Mouse (Mus musculus) kidney, embryonic 16.5 days (tissue): ENCODE results near the gene Gm20708. TPM values are rescaled to one million over a fixed set of nuclear protein-coding genes. Genes with fewer than 3 reads are reported as not detected.

Experiments
- ATAC-seq: fragments of 200-750 bp; cut with Nextera tagmentation; 2 replicates; pipeline ENCODE4 v1.8.0; 2017; ENCODE audit warnings: moderate TSS enrichment; ENCODE audit not compliant: low FRiP score, low TSS enrichment
- H3K27ac ChIP-seq: fragments of 300-500 bp; sonication (generic); 2 replicates; pipeline ENCODE4 v1.5.1; 2014; ENCODE audit warnings: low read length
- H3K27me3 ChIP-seq: fragments of 300-500 bp; sonication (generic); 2 replicates; pipeline ENCODE4 v1.6.1; 2014; ENCODE audit warnings: low read length, control low read depth, mixed read lengths; ENCODE audit not compliant: insufficient read depth
- H3K36me3 ChIP-seq: fragments of 300-500 bp; sonication (generic); 2 replicates; pipeline ENCODE4 v1.6.1; 2014; ENCODE audit warnings: low read length, control low read depth, mixed read lengths; ENCODE audit not compliant: insufficient read depth
- H3K4me1 ChIP-seq: fragments of 300-500 bp; sonication (generic); 2 replicates; pipeline ENCODE4 v1.6.1; 2014; ENCODE audit warnings: low read length, control low read depth, mixed read lengths; ENCODE audit not compliant: insufficient read depth
- H3K4me2 ChIP-seq: fragments of 300-500 bp; sonication (generic); replicated peaks from 2 replicates; pipeline ENCODE4 v1.6.1; 2014; ENCODE audit warnings: low read depth, low read length
- H3K4me3 ChIP-seq: fragments of 300-500 bp; sonication (generic); 2 replicates; pipeline ENCODE4 v1.5.1; 2014; ENCODE audit warnings: mild to moderate bottlenecking, low read length
- H3K9ac ChIP-seq: fragments of 300-500 bp; sonication (generic); replicated peaks from 2 replicates; pipeline ENCODE4 v1.6.1; 2014; ENCODE audit warnings: low read length
- H3K9me3 ChIP-seq: fragments of 300-500 bp; sonication (generic); 2 replicates; pipeline ENCODE4 v1.6.1; 2016; ENCODE audit warnings: low read length, control low read depth
- WGBS: fragments of 180-500 bp; shearing (Covaris S2); extraction: QIAGEN DNeasy Blood & Tissue Kit; methylation state at CpG from one replicate; pipeline ENCODE4 v1.1.7; 2014; 5-methylcytosine and 5-hydroxymethylcytosine counted together
- polyA plus RNA-seq: library from polyadenylated mRNA; unstranded; fragments of >200 nt; fragmentation: Nextera tagmentation; extraction: Ambion mirVana; gene quantifications from 2 replicates; pipeline ENCODE4 v1.2.1, GENCODE M21; 2015

The Gm20708 gene
- polyA plus RNA-seq, 1 experiment from 2014 or later = 0.26 TPM

DNA sequence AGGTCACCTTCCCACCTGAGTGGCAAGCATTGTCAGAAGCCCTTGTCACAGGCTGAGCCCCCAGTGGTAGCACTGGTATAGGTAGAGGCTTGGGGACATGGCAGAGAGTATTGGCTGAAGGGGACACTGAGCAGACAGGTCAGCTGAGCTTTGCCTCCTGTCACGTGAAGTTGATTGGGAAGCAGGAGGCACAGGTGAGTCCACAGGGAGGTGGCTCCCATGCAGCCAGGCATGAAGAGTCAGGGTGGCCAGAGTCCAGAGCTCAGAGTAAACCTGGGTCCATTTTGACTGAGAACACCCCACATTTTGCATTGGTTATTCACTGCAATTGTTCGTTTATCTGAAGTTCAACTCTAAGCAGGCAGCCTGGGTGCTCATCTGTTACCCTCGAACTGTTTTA is 43.4 kb downstream of the Gm20708 start:
- no peak overlapping the region for H3K9ac ChIP-seq
- 82% methylated on average over 3 of the region's 3 CpGs for WGBS
- H3K4me1 ChIP-seq = peaks cover 23% of the 10 kb centered on the region
- no peaks in the 10 kb centered on the region for H3K27me3 ChIP-seq
- ATAC-seq = no peak
- no peak overlapping the region for H3K4me3 ChIP-seq
- H3K27ac ChIP-seq = no peak overlapping the region
- H3K9me3 ChIP-seq = no peaks in the 10 kb centered on the region
- no peak overlapping the region for H3K4me2 ChIP-seq
- peaks cover 51% of the 10 kb centered on the region for H3K36me3 ChIP-seq

DNA sequence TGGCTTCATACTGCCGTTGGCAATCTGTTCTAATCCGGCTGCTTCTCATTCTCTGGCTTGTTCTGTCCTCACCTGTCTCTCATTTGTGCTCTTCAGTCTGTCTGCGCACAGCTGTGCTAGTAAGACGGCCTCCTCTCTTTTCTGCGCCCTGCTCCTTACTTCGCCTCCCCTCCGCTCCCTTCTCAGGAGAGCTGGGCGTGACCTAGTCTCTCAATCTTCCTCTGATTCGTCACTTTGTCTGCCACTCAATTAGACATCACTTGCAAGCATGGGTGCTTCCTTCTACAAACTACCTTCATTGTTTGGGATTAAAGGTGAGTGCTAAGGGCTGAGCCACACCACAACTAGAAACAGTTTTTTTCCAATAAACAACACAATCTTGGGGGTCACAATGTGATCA is 44.8 kb downstream of the Gm20708 start:
- no peak for ATAC-seq
- H3K36me3 ChIP-seq = peaks cover 51% of the 10 kb centered on the region
- H3K4me3 ChIP-seq = no peak overlapping the region
- H3K9ac ChIP-seq = no peak overlapping the region
- no peaks in the 10 kb centered on the region for H3K9me3 ChIP-seq
- no peak overlapping the region for H3K27ac ChIP-seq
- no peak overlapping the region for H3K4me2 ChIP-seq
- 95% methylated on average over 9 of the region's 9 CpGs for WGBS
- H3K4me1 ChIP-seq = peaks cover 17% of the 10 kb centered on the region
- H3K27me3 ChIP-seq = peaks cover under 1% of the 10 kb centered on the region; the same call in 1 of the 2 replicates

DNA sequence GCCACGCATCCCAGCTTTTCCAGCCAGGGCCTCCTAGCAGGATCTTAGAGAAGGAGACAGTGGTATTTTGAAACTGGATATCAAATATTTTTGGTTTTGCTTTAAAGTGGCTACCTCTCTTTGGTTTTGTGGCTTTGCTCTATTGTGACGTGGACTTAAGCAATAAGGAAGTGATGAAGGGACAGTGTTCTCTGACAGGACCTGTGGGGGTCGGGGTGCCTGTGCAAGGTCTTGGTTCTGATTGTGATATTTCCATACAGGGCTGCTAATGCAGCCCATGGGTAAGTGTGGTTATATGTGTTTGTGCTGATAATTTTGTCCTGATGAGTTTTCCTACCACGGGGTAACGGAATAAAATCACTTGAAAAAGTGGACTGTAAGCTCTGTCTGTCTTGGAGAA is 45.9 kb downstream of the Gm20708 start:
- Histone ChIP-seq H3K27me3 (peaks cover 10% of the 10 kb centered on the region), H3K4me1 (peaks cover 15% of the 10 kb centered on the region), H3K9ac (no peak overlapping the region), H3K27ac (no peak overlapping the region), H3K9me3 (no peaks in the 10 kb centered on the region), H3K4me2 (no peak overlapping the region), H3K4me3 (no peak overlapping the region), H3K36me3 (peaks cover 51% of the 10 kb centered on the region)
- 85% methylated on average over 5 of the region's 5 CpGs for WGBS
- ATAC-seq = no peak

DNA sequence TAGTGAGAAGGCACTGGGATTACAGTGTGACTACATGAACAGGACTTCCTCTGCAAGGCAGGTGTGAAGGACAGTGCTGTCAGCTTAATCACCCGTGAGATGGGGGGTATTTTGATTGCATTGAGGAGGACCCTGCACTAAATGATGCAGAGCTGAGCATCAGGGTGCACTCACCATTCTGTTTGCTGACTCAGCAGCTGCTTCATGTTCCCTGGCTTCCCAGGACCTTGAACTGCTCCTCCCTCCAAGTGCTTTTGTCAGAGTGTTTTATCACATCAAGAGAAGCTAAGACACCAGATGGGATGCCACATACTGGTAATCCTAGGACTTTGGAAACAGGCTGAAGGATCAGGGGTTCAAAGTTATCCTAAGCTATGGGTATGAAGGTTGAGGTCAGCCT is 46.5 kb downstream of the Gm20708 start:
- Histone ChIP-seq H3K9ac (no peak overlapping the region), H3K36me3 (peaks cover 51% of the 10 kb centered on the region), H3K9me3 (no peaks in the 10 kb centered on the region), H3K27me3 (peaks cover 13% of the 10 kb centered on the region), H3K27ac (no peak overlapping the region), H3K4me3 (no peak overlapping the region), H3K4me1 (peaks cover 14% of the 10 kb centered on the region), H3K4me2 (no peak overlapping the region)
- WGBS = 25% methylated on average over 1 of the region's 1 CpGs
- no peak for ATAC-seq

DNA sequence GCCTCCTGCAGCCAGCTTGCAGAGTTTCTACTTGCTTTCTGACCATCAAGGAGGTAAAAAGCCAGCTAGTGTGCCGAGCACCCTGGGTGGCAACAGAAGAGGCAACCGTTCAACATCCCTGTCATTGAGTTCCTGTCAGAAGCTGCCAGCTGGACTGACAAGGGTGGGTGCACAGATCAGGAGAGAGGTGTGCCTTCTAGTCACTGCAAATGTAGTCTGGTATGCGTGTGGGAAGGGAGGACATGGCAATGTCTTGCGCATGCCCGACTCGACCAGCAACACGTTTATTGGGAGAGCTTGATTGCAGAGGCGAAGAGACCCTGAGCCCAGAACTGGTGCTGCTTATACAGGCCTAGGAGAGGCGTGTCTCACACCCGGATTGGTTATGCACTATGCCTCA is 48.0 kb downstream of the Gm20708 start:
- no peak for ATAC-seq
- peaks cover 18% of the 10 kb centered on the region for H3K27me3 ChIP-seq
- 90% methylated on average over 10 of the region's 10 CpGs for WGBS
- H3K27ac ChIP-seq = no peak overlapping the region
- no peak overlapping the region for H3K4me3 ChIP-seq
- H3K36me3 ChIP-seq = peaks cover 44% of the 10 kb centered on the region
- H3K9ac ChIP-seq = no peak overlapping the region
- peaks cover 11% of the 10 kb centered on the region for H3K4me1 ChIP-seq
- no peaks in the 10 kb centered on the region for H3K9me3 ChIP-seq
- no peak overlapping the region for H3K4me2 ChIP-seq

DNA sequence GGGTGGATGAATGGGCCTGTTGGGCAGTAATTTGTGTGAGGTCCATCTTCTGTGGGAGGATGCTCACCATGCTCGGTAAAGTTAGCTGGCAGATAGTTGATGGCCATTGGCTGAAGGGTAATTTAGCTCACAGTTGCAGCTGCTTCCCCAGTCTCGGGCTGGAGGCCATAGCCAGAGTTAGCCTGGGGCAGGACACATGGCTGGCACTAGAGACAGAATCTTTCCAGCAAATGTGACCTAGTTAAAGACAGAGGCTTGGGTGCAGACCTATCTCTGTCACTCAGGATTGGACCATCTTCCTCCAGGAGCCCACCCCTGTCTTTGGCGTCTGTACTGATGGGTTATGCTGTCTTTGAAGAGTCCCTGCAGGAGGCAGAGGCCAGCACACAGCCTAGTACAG is 48.9 kb downstream of the Gm20708 start:
- Histone ChIP-seq H3K36me3 (peaks cover 35% of the 10 kb centered on the region), H3K27ac (no peak overlapping the region), H3K4me2 (no peak overlapping the region), H3K27me3 (peaks cover 18% of the 10 kb centered on the region), H3K9ac (no peak overlapping the region), H3K4me3 (no peak overlapping the region), H3K4me1 (peaks cover 11% of the 10 kb centered on the region), H3K9me3 (no peaks in the 10 kb centered on the region)
- 42% methylated on average over 3 of the region's 3 CpGs for WGBS
- no peak for ATAC-seq

DNA sequence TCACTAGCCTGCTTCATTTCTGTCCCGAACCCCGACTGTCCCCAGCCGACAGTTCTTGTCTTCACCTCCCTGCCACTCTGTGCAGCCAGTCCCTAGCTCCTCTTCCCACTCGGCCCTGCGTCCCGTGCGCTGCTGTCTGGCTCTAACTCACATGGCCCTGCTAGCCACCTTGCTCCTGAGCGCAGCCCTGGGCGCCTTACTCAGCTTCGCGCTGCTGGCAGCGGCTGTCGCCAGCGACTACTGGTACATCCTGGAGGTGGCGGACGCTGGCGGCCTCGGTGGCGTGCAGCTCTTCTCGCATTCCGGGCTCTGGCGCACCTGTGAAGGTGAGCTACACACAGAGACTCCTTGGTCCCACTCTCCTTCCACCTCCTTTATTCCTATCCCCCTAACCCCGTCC is 51.1 kb downstream of the Gm20708 start, which contains the start of gene Tmem235:
TSS of gene Tmem235 (plus strand) at position 152 of the 400 bp plus-strand sequence.
- Histone ChIP-seq H3K27ac (no peak within 1 kb of the TSS), H3K36me3 (peaks cover 19% of the 10 kb centered on the region), H3K27me3 (peaks cover 18% of the 10 kb centered on the region), H3K4me2 (peak within 1 kb of the TSS; percentile 40), H3K9me3 (no peaks in the 10 kb centered on the region), H3K4me3 (peak within 1 kb of the TSS; percentile 16; the same call in 1 of the 2 replicates), H3K4me1 (peaks cover 20% of the 10 kb centered on the region), H3K9ac (no peak within 1 kb of the TSS; the same call in 1 of the 2 replicates)
- 1% methylated on average over 23 of the region's 23 CpGs for WGBS
- ATAC-seq = no peak; the same call in 1 of the 2 replicates

DNA sequence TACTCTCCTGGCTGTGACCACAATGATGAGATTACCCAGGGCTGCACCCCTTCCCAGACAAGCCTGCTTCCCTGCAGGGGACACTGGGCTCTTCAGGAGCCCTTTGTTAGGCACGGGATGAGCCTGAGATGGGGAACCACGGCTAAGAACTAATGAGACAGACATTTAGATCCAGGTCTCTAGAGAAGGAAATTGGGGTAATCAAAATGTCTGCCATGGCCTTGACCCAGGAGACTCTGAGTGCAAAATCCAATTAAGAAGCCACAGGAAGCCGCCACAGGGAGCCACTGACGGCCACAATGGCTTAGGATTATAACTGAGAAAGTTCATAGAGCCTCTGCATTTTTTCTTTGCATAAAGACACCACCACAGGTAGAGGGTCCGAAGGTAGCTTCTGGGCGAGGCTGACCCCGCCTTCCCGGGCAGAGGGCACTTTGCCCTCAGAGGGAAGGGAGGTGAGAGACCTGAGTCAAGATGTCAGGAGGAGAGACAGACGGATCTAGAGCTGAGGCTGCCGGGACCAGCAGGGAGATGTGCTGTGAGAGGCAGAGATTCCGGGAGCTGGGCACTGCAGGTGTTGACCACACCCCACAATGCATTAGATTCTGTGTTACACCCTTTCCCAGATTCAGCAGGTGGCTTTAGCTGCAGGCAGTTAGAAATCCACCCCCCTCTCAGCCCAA is 53.8 kb downstream of the Gm20708 start:
- H3K27ac ChIP-seq = no peak overlapping the region
- H3K9ac ChIP-seq = no peak overlapping the region
- no peak overlapping the region for H3K4me2 ChIP-seq
- WGBS = 38% methylated on average over 11 of the region's 11 CpGs
- no peaks in the 10 kb centered on the region for H3K36me3 ChIP-seq
- H3K4me1 ChIP-seq = peaks cover 29% of the 10 kb centered on the region
- H3K27me3 ChIP-seq = peaks cover 18% of the 10 kb centered on the region
- no peak for ATAC-seq
- no peak overlapping the region for H3K4me3 ChIP-seq
- no peaks in the 10 kb centered on the region for H3K9me3 ChIP-seq

DNA sequence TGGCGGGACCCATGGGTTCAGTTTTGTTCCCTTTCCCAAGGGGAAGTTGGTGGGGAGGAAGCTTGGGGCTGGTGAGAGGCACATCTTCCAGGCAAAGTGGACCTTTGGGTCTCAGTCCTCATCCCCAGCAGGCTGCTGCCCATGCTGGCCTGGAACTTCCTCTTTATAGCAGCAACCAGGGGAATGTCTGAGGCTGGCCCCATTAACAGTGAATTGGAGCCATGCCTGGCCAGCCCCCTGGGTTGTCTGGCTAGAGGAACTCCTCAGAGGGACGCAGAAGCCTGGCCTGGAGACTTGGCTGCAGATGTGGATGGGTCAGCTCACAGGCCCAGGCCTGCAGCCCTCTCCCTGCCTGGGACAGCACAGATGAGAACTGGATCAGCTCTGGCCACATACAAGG is 55.3 kb downstream of the Gm20708 start:
- Histone ChIP-seq H3K27me3 (peaks cover 13% of the 10 kb centered on the region), H3K9me3 (no peaks in the 10 kb centered on the region), H3K4me3 (no peak overlapping the region), H3K27ac (no peak overlapping the region), H3K4me2 (no peak overlapping the region), H3K4me1 (peaks cover 27% of the 10 kb centered on the region), H3K36me3 (no peaks in the 10 kb centered on the region), H3K9ac (0 out of 2 replicates have a peak overlapping the region, but pooled peaks have one; percentile 15)
- ATAC-seq = no peak
- WGBS = 70% methylated on average over 2 of the region's 2 CpGs

DNA sequence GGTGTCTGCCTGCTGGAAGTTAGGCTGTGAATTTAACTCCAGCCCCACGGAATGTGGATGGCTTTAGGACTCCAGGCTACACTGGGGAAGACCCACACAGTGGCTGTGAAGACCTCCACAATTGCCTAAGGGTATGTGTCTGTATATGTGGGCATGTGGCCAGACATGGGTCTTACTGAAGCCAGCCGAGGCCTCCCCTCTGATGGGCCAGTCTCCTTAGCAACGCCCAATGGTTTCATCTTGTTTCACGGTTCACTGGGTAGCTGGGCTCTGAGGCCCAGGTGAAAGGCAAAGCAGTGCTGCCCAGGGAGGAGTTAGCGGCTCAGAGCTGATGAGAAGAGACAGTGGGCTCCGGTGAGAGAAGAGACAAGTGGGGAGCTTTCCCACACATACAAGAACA is 56.5 kb downstream of the Gm20708 start:
- H3K9me3 ChIP-seq = no peaks in the 10 kb centered on the region
- H3K9ac ChIP-seq = peak overlapping the region; percentile 2
- peak overlapping the region; percentile 60 for H3K27ac ChIP-seq
- H3K4me1 ChIP-seq = peaks cover 21% of the 10 kb centered on the region
- no peak overlapping the region for H3K4me3 ChIP-seq
- peak; percentile 55; the same call in 1 of the 2 replicates for ATAC-seq
- 8% methylated on average over 6 of the region's 6 CpGs for WGBS
- H3K4me2 ChIP-seq = no peak overlapping the region
- H3K36me3 ChIP-seq = no peaks in the 10 kb centered on the region
- H3K27me3 ChIP-seq = peaks cover 5% of the 10 kb centered on the region
